Mouse (Mus musculus) right cerebral cortex, postnatal 36 days (tissue): ENCODE data around the gene Chrne.
A peak's percentile ranks its signal among the peaks of the same experiment; 100 is the strongest.

Experiments used
- DNase-seq, 2 experiments: peaks; one replicate each; pipeline ENCODE4 v3.0.0; 2022; ENCODE audit warnings: low spot score in 2 of 2, mixed read lengths in 1 of 2

The Chrne gene

DNA sequence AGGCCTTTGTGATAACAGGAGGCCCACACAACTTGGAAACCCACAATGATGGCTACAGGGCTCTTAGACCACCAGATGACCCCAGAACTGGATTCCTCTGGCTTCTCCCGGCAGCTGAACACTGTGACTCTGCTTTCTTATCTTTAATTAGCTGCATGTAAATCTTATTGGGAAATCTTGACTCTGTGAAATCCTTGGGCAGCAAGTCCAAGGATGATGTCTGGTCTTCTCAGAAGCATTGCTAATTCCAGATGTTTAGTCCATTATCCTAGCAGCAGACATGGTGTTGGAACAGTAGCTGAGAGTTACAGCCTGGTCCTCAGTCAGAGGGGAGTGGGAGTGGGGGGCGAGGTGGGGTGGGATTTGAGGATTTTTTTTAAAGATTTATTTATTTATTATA, 9.4 kb upstream of the Chrne start:
- DNase-seq = no peak

DNA sequence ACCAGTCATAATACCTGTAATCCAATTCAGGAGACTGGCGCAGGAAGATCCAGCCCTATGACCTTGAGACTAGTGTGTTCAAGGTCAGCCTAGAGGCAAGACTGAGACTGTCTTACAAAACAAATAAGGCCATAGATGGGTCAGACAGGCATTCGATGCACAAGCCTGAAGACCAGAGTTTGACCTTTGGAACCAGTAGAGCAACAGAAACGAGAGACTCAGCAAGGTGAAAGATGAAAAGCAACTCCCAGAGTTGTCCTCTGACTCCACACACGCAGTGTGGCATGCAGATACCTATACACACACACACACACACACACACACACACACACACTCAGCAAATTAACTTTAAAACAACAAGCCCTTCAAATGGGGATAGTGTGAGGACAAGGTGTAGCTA, 7.9 kb upstream of the Chrne start:
- no peak for DNase-seq

DNA sequence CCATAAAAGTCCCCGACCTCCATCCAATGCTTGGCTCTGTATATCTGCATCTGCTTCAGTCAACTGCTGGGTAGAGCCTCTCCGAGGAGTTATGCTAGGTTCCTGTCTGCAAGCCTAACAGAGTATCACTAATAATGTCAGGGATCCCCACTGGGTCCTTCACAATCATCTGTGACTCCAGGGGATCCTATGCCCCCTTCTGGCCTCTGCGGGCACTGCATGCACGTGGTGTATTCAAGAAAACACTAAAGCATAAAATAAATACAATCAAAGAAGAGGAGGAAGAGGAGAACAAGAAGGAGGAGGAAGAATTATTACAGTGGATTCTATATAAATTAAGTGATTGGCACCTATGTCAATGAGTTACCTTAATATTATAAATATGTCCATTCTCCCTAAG, 6.5 kb upstream of the Chrne start:
- DNase-seq = no peak

DNA sequence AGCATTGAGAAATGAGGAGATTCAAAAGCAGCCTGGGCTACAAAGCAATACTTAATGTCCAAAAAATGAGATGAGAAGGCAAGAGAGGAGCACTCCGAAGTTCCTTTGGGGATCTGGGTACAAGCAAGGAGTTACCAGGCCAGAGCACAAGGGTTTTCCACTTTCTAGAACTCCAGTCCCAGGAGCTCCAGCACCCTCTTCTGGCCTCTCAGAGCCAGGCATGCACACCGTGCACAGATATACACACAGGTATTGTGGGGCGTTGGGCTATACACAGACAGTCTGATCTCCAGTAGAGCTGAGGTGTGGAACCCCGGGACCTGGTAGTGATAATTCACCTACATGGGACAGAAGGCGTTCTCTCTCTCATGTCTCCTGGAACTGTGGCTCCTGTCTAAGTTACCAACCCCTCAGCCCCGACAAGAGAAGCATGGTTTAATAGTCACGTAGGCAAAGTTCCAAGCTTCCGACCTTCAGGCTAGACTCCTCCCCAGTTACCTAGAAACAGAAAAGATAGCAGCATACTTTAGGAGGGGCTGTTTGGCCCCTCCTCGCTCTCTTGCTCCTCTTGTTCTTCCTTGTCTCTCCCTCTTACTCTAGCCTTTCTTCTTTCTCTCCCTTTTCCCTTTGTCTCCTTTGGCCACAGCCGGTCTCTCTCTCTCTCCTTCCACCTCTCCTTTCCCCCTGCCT, 4.2 kb upstream of the Chrne start:
- DNase-seq = no peak

DNA sequence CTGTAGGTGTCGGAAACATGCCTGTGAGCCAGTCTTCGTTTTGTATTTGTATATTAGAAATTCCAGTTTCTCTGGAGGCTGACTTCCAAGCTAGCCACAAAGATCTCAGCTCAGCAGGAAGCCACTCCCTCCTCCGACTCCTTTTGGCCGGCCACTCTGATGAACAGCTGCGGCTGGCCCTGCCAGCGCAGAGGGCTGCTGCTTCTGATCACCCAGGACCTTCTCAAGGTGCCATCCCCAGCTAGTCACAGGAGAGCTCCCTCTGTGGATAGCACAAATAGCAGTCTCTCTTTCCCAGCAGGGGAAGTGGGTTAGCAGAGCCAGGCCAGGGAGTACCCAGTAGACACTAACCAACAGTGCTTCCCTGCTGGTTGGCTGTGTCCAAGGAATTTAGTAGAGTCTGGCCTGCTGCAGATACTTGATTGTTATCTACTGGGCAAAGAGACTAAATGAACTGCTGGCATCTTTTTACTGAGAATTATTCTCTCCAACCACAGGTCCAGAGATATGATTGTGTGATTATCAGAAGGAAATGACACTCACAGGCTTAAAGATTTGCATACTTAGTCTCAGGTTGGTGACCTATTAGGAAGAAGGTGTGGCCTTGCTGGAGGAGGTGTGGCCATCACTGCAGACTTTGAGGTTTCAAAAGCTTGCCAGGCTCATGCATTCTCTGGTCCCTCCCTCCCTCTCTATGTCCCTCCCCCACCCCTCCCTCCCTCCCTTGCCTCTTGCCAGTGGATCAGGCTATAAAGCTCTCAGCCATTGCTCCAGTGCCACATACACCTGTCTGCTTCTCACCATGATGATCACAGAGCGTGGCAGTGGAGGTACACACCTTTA, 3.2 kb upstream of the Chrne start:
- DNase-seq = no peak

DNA sequence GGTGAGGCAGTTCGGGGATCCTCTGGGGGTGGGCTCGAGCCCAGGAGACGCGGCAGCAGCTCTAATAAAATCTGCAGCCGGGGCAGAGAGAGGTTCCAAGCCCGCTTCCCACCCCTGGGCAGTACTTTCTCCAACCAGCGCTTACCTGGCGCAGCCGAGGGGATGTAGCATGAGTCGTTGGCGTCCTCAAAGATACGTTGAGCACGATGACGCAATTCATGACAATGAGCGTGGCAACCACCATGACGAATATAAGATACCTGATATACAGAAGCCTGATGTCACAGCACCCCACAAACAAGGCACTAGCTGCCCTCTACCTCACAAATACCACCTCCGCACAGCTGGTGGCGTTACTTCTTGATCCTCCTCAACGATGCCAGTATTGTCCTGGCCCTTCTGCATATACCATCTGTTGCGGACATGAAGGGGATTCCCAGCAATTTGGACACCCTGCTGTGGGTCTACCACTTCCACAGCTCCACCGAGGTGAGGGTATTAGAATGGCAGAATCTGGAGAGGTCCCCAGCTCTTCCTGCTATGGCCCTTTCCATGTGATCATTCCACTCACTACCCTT, 3.4 kb downstream of the Chrne start, which contains the start of gene 4930544D05Rik:
Gene 4930544D05Rik, plus strand, starts transcription at position 333 of the 578 bp plus-strand sequence.
- no peak for DNase-seq

DNA sequence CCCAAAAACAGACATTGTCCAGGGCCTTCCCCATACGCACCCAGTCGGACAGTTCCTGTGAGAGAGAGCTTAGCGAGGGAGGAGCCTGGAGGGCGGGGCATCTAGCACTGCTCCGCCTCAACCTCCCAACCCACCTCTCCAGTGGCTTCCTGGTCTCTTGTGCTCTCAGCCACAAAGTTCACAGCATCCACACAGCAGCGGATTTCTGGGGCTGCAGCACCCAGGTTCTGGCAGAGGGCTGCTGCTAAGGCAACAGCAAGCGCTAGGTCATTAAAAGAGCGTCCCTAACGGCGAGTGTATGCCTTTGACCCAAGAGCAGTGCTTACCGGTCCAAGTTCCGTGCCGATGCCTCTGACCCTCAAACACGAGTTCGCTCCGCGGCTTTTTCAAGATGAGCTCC, 3.9 kb downstream of the Chrne start:
- DNase-seq = no peak

DNA sequence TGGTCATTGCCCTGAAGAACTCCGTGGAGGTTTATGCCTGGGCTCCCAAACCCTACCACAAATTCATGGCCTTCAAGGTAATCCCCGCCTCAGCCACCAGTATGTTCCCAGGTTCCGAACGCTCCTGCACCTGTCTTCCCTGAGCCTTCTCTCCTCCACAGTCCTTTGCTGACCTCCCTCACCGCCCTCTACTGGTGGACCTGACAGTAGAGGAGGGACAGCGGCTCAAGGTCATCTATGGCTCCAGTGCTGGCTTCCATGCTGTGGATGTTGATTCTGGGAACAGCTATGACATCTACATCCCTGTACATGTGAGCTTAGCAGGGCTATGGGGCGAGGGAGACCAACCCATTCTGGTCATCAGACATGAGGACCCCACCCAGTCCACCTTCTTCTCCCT, 6.5 kb downstream of the Chrne start:
- DNase-seq = no peak

DNA sequence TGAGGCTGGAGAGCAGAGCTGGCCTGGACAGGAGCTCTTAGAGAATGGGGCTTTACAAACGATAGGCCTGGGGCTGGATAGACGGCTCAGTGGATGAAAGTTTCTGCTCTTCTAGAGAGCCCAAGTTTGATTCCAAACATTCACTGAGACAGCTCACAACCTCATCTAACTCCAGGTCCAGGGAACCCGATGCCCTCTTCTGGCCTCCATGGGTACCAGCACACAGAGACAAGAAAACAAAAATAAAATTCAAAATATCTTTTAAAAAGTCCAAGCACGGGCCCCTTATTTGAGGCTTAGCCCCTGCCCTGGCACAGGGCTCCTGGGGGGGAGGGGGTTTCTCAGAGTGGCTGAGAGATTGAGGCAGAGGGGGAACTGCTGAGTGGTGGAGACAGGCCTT, 8.3 kb downstream of the Chrne start:
- no peak for DNase-seq

DNA sequence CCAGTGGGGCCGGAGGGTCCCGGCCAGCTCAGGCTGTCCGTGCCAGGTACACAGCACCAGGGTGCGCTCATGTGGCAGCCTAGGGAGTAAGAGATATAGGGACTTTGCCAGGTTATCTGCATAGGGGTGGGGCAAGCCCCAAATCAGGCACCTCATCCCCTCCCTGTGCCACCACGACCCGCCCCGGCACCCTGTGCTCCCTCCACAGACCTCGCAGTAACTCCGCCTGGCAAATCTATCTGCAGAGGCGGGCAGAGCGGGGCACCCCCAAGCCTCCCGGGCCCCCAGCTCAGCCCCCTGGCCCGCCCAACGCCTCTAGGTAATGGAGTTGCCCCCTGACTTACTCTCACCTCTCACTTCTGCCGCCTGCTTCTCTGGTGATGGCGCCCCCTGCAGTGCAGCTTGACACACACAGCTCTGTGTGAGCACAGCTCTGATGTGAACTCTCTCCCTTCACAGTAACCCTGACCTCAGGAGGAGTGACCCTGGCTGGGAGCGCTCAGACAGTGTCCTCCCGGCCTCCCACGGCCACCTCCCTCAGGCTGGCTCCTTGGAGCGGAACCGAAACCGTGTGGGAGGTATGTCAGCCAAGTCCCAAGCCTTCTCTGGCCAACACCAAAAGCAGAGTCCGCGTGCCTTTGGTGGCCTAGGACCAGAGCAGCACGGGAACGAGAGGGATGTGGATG, 10.5 kb downstream of the Chrne start:
- DNase-seq = no peak

DNA sequence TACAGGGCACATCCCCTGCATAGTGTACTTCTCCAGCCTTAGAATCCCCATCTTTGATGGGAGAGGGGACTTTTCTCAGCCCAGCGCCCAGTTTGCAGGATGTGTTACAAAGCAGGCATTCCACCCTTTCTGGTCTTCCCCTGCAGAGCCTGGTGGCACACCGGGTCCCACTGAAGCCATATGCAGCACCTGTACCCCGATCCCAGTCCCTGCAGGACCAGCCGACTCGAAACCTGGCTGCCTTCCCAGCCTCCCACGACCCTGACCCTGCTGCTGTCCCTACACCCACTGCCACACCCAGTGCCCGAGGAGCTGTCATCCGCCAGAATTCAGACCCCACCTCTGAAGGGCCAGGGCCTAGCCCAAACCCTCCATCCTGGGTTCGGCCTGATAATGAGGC, 11.4 kb downstream of the Chrne start:
- DNase-seq = no peak

DNA sequence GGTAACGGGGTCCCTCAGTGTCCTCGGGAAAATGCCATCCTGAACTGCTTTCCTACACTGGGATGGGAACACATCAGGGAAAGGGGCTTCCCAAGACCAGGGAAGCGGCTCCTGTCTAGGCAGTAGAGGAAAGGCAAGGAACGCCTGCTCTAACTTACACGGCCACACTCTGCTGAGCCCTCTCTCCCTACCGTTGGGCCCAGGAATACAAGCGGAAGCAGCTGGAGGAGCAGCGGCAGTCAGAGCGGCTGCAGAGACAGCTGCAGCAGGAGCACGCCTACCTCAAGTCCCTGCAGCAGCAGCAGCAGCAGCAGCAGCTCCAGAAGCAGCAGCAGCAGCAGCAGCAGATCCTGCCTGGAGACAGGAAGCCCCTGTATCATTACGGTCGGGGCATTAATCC, 12.3 kb downstream of the Chrne start:
- DNase-seq = no peak

DNA sequence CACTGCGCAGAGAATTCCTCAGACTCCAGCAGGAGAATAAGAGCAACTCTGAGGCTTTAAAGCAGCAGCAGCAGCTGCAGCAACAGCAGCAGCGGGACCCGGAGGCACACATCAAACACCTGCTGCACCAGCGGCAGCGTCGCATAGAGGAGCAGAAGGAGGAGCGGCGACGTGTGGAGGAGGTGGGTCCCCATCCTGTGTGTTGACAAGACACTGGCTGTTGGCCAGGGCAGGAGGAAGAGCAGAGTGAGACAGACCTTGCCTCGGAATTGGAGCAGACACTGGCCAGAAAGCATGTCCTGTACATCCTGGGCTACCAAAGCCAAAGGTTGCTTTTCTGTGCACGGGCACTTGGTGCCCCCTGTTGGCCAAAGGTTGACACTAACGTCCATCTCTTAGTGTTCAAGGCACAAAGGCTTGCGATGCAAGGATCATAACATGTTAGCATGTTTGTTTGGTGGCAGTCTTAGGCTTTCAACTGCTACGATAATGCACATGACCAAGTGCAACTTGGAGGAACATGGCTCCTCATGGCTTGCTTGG, 13.9 kb downstream of the Chrne start:
- DNase-seq = peak in 1 of 2 experiments; percentile 48

DNA sequence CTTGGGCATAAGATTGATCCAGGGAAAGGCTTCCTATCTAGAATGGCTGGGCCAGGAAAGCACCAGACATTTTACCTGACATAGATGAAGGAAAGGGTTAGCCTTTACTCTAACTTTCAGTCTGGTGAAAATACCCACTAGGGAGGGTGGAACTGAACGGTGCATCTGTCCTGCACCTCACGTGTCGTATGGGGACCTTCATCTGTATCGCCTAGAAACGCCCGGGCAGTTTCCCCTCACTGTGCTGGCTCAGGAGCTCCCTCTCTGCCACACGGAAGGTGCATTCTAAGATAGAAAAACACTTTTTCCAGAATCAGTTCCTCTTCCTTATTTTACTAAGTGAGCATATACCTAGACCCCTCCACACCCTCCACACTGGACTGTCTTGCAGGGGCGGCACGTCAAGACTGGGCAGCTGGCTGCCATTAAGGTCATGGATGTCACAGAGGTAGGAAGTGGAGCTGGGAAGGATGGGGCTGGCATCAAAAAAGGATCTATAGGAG, 20.5 kb downstream of the Chrne start:
- DNase-seq = no peak

DNA sequence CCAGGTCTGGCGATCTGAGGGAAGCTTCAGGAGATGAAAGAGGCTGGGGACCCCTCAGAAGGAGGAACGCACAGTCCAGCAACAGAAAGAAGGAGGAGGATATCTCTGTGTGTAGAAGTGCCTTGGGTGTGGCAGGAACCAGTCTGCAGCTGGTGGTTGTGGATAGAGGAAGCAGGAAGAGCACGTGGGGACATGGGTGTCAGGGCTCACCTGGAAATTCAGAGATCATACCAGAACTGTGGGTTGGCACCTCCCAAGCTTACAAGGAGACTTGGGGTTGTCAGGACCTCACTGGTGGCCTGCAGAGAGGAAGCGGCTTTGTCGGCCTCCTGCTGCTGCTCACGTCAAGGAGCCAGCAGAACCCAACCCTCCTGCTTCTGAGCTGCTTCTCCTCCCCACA, 21.7 kb downstream of the Chrne start:
- DNase-seq = no peak

DNA sequence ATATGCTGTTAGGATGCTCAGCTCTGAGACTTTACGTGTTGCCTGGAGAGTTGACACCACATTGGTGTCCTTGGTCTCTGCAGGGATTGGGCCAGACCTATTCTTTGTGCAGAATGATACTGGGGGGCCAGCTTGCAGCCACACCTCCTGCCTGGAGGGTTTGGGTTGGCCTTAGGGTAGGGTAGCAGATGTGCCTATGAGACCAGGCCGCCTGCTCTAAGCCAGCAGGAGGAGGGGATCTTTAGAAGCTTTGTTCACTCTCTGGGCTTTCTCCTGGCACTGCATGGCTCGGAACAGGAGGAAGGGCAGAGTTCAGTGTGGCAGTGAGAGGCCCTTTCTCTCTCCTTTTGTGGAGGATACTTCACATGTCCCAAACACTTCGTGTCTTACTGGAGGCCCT, 22.9 kb downstream of the Chrne start:
- DNase-seq = no peak

DNA sequence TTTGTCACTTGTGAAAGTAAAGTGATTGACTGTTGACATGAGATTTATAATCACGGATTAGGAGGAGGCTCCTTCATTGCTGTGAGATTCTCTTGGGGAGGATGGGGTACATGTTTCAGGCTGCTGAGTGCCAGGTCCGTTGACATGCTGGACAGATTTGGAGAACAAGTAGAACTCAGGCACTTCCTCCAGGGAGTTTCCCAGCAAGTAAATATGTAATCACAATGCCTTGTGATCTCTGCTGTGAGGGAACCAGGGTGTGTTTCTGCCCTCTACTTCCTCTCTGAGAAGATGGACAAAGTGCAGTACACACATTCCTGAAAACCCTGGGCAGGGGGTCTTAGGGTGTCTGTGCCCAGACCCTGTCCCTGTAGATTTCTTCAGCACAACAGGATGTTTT, 23.4 kb downstream of the Chrne start:
- no peak for DNase-seq

DNA sequence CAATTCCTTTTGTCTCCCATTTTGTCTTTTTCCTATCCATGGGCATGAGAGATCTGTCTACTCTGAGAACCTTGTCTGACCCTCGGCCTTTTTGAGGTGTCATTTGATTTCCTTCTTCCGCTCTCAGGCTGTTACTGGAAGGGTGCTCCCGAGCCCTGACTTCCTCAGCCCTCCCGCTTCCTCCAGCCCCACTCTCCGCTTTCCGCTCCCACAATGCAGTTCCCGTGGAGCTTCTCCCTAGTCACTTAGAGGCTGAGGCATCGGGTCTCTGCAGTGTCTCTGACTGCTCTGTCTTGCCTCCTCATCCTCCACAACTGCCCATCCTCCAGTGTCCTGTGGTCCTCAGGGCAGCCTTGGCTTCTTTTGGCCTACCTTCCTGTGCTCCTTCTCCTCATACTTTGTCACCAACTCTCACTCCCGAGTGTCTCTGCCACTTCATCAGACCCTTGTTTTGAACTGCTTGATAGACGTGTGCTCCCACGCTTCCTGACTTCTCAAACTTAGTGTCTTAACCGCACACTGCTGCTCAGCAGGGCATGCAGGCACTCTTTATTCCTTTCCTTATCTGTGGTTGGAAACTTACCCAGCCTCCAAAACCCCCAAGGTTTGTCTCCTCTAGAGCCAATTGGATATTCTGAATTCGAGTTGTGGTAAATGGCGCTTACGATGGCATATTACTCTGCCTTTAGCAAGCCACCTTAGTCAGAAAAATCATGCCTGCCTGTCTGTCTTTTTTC, 24.6 kb downstream of the Chrne start:
- DNase-seq = no peak

DNA sequence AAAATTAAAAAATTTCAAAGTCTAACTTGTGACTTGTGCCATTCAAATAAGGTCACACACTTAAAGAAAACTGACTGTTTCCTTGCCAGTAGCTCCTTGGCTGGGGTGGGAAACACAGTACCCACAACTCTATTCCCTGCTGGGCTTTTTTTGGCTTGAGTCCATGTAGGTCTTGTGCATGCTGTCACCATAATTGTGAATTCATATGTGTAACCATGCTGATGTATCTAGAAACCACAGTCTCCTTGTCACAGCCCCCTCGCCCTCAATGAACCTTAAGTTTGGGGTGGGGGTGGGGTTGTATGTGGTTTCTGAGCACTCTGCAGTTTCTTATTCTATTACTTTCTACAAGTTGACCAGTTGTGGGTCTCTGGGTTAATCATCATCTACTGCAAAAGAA, 27.3 kb downstream of the Chrne start:
- DNase-seq = no peak

DNA sequence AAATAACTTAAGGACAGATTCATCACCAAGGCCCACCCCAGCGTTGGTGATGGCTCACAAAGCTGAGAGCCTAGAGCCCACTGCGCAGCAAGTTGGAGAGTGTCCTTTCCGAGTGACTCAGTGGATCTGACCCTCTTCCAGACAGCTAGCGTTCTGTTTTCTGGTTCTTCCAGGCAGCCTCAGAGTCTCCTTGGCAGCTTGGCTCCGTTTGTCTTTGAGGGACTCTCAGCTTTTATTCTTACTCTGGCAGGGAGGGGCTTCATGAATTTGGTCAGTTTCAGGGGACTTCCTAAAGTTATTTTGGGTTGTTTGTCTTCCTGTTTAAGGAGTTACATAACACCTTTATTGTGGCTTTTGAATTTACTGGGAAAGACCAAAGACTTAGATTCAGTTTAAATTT, 32.1 kb downstream of the Chrne start:
- no peak for DNase-seq

DNA sequence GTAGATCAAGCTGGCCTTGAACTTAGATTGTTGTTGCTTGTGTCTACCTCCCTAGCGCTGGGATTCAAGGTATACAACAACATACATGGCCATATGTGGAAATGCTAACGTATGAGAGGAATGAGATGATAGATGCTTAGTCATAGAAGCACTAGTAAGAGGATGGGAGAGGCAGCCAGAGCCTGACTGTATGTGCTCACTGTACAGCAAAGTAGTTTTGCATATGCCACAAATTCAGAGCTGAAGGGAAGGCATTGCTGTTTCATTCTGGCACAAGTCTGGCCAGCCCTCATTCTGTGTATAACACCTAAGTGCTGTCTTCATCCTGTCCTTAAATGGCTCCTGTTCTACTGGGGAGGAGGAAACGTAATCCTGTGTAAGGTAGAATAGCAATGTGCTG, 32.8 kb downstream of the Chrne start:
- DNase-seq = no peak
